Mouse (Mus musculus): ENCODE measurements around the gene Rab13.

DNA sequence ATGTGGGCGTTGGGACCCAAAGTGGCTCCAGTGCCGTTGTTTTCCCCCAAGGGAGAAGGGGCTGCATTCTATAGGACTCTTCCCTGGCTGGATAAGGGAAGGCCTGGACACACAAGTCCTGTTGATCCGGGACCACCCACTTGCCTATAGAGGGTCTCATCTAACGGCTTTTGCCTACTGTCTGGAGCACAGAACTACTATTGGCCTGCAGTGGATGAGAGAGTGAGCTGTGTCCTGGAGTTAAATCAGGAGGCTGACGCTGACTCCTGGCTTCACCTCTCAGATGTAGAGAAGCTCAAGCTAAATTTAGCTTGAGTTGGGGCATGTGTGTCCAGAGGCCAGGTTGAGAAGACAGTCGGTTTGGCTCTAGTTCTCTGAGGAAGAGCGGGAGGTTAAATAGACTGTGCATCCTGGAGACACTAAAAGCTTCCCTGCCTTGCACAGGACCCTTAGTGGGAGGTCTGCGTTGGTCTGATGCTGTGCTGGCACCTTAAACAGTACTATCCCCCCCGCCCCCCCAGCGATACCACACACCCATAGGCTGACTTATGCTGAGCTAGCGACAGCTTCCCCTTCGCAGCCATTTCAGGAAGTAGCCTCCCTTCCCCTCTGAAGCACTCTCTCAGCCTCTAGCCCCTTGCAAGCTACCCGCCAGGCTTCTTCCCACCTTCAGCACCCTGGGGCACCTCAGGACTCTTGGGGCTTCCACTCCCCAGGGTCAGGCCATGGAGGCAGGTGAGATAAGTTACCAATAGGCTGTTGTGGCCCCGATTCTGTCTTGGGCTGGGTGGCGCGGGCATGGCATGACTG is 52.6 kb downstream of the Rab13 start:
- TF ChIP-seq CTCF (IDR thresholded peaks at IDR 0.05; ENCODE audit: borderline replicate concordance, insufficient read depth, low read depth, low read length) (no peak), POLR2A (IDR thresholded peaks at IDR 0.05; ENCODE audit: borderline replicate concordance, insufficient read depth, low read length) (peak; percentile 21; the same call in 1 of the 2 replicates)
